Mouse (Mus musculus): ENCODE results near the gene Bsnd.

DNA sequence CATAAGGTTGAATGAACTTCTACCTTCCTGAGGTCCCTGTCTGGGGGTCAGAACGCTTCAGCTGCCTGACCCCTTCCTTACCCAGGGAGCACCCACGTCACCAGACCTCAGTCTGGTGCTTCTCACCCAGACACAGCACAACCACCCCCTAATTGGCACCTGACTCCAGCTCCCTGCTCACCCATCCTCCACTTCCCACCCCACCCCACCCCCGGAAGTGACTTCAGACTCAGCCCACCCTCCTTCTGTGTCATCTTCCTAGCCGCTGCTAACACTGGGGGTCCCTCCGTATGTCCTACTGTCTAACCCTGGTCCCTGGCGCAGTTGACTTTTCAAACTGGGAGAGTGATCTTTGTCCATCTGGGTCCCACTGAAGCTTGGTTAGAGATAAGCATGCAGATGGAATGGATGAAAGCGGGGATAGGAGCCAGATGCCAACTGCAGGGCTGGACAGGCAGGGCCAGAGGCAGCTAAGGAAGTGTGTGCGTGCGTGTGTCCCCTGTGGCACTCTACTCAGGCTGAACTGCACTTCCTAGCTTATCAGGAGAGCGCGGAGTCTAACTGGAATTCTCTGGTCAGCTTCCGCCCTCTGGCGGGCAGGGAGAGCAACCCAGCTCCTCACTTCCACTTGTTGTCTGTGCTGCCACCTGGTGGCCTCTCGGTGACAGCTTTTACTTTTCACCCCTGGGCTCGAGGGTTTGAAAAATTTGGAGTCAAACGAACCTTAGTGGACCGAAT is 37.5 kb upstream of the Bsnd start:
- peak; percentile 95 for TF ChIP-seq CTCF (IDR thresholded peaks at IDR 0.05; ENCODE audit: borderline replicate concordance, insufficient read depth, low read length)
- TF ChIP-seq POLR2A (IDR thresholded peaks at IDR 0.05; ENCODE audit: low read depth, low read length): no peak

Data from embryonic fibroblast, embryonic 13.5 days (primary cell).